Mouse (Mus musculus) limb, embryonic 13.5 days (tissue): Measurements from ENCODE around the gene Flrt3. TPM values are rescaled to one million over a fixed set of nuclear protein-coding genes. Genes with fewer than 3 reads are reported as not detected.

Experiments
- ATAC-seq: fragments of 200-750 bp; cut with Nextera tagmentation; 2 replicates; pipeline ENCODE4 v1.8.0; 2017; ENCODE audit warnings: low read depth, moderate number of reproducible peaks, moderate TSS enrichment; ENCODE audit not compliant: low FRiP score
- H3K27ac ChIP-seq: fragments of 300-500 bp; sonication (generic); 2 replicates; pipeline ENCODE4 v1.5.1; 2015; ENCODE audit warnings: inconsistent platforms, mild to moderate bottlenecking, moderate library complexity
- H3K27me3 ChIP-seq: fragments of 300-500 bp; sonication (generic); 2 replicates; pipeline ENCODE4 v1.6.1; 2015; ENCODE audit warnings: mild to moderate bottlenecking, inconsistent platforms
- H3K36me3 ChIP-seq: fragments of 300-500 bp; sonication (generic); 2 replicates; pipeline ENCODE4 v1.6.1; 2015; ENCODE audit warnings: inconsistent platforms, mild to moderate bottlenecking, moderate library complexity
- H3K4me1 ChIP-seq: fragments of 300-500 bp; sonication (generic); 2 replicates; pipeline ENCODE4 v1.6.1; 2015; ENCODE audit warnings: inconsistent platforms
- H3K4me2 ChIP-seq: fragments of 300-500 bp; sonication (generic); replicated peaks from 2 replicates; pipeline ENCODE4 v1.6.1; 2015; ENCODE audit warnings: inconsistent platforms, mild to moderate bottlenecking, moderate library complexity
- H3K4me3 ChIP-seq: fragments of 300-500 bp; sonication (generic); 2 replicates; pipeline ENCODE4 v1.5.1; 2015; ENCODE audit warnings: moderate library complexity, mild to moderate bottlenecking, inconsistent platforms
- H3K9ac ChIP-seq: fragments of 300-500 bp; sonication (generic); 2 replicates; pipeline ENCODE4 v1.6.1; 2015; ENCODE audit warnings: mild to moderate bottlenecking, inconsistent platforms
- H3K9me3 ChIP-seq: fragments of 300-500 bp; sonication (generic); 2 replicates; pipeline ENCODE4 v1.6.1; 2016; ENCODE audit warnings: inconsistent platforms
- WGBS: fragments of 180-500 bp; shearing (Covaris S2); methylation state at CpG from one replicate; pipeline ENCODE4 v1.1.7; 2015; 5-methylcytosine and 5-hydroxymethylcytosine counted together
- polyA plus RNA-seq: library from polyadenylated mRNA; unstranded; fragments of >200 nt; fragmentation: Nextera tagmentation; extraction: Ambion mirVana; gene quantifications from 2 replicates; pipeline ENCODE4 v1.2.1, GENCODE M21; 2015

Flrt3 gene
- polyA plus RNA-seq, 1 experiment from 2014 or later, result 55.5 TPM

DNA sequence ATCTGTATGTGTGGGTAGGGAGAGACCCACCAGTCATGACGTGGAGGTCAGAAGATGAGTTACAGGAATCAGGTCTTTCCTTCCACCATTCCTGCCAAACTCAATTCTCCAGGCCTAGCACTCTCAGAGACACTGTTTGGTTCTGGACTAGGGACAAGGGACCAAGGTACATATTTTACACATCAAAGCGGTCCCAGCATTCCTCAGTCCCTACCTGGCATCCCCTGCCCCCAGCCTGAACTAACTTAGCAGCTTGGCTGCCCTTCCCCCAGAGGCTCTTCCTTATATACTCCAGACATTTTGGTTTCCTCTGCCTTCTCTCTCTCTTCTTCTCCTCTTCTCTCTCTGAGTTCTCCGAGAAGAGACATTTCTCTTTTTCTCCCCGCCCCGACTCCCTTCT is 2.2 kb upstream of the Flrt3 start:
- no peak for ATAC-seq
- no peak overlapping the region for H3K27ac ChIP-seq
- H3K4me1 ChIP-seq, result peaks cover 10% of the 10 kb centered on the region; the same call in 1 of the 2 replicates
- 78% methylated on average over 5 of the region's 5 CpGs for WGBS
- no peak overlapping the region for H3K4me2 ChIP-seq
- H3K36me3 ChIP-seq, result no peaks in the 10 kb centered on the region
- H3K27me3 ChIP-seq, result no peaks in the 10 kb centered on the region
- no peaks in the 10 kb centered on the region for H3K9me3 ChIP-seq
- no peak overlapping the region for H3K9ac ChIP-seq
- H3K4me3 ChIP-seq, result no peak overlapping the region

DNA sequence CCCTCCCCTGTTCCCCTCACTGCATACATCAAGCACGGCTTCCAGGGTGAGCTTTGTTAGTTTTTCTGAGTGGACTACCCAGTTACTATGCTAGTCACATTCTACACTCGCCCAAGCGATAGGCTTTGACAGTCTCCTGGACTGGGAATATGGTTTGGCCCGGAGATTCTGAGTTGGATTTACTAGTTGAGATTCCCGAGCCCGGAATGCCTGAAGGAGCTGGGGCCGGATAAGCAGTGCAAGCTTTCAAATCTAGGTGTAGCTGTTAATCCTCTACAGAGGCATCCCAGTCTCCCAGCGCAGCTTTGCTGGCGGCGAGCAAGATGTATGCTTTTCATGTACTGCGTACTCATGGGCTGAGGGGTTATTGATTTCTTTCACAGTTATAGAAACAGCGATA is 812 bp downstream of the Flrt3 start:
- H3K4me2 ChIP-seq, result peak overlapping the region; percentile 64
- H3K27ac ChIP-seq, result peak overlapping the region; percentile 85
- no peaks in the 10 kb centered on the region for H3K36me3 ChIP-seq
- no peaks in the 10 kb centered on the region for H3K9me3 ChIP-seq
- no peaks in the 10 kb centered on the region for H3K27me3 ChIP-seq
- H3K4me3 ChIP-seq, result peak overlapping the region; percentile 66
- WGBS, result 1% methylated on average over 12 of the region's 12 CpGs
- peak overlapping the region; percentile 82 for H3K9ac ChIP-seq
- H3K4me1 ChIP-seq, result peaks cover 18% of the 10 kb centered on the region
- ATAC-seq, result no peak

DNA sequence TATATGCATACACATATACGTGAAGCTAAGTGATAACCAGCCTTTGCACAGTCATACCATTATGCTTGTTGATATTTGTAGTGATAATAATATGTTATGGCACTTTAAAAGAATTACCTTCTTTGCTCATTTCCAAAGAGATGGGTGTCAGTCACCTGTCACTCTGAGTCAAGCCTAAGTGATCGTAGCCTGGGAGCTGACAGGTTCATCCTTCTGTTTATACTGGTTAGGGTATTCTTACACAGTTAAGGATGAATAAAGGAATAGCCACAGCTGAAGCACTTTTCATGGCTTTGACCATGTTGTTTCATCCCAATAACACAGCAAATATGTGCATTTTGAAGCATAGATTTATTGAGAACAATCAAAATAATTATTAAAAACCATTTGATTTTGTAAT is 1.5 kb downstream of the Flrt3 start:
- H3K4me3 ChIP-seq, result peak overlapping the region; percentile 66
- H3K27ac ChIP-seq, result no peak overlapping the region
- H3K9ac ChIP-seq, result peak overlapping the region; percentile 82; the same call in 1 of the 2 replicates
- peak overlapping the region; percentile 64 for H3K4me2 ChIP-seq
- peaks cover 24% of the 10 kb centered on the region for H3K4me1 ChIP-seq
- ATAC-seq, result no peak
- H3K27me3 ChIP-seq, result no peaks in the 10 kb centered on the region
- no peaks in the 10 kb centered on the region for H3K9me3 ChIP-seq
- H3K36me3 ChIP-seq, result no peaks in the 10 kb centered on the region
- 35% methylated on average over 2 of the region's 2 CpGs for WGBS

DNA sequence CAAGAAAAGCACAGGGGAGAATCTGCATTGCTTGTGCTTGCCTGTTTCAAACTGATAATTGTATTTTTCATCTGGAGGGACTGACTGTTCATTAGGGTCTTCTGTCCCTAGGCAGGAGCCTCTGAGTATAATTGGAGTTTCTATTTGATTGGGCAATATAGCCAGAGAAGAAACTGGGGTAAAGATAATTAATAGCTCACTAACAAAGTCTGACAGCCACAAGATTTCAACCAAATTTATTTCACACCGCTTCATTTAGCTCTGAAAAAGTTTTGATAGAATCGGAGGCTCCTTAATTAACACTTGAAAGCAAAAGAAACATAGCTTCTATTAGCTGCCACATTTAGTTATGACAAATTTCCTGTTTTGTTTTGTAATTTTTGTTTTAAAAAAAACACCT is 2.2 kb downstream of the Flrt3 start:
- H3K4me2 ChIP-seq, result peak overlapping the region; percentile 66
- no peaks in the 10 kb centered on the region for H3K36me3 ChIP-seq
- peak overlapping the region; percentile 10; the same call in 1 of the 2 replicates for H3K27ac ChIP-seq
- H3K9me3 ChIP-seq, result no peaks in the 10 kb centered on the region
- peak overlapping the region; percentile 58 for H3K9ac ChIP-seq
- peaks cover 30% of the 10 kb centered on the region for H3K4me1 ChIP-seq
- ATAC-seq, result no peak
- WGBS, result 10% methylated on average over 2 of the region's 2 CpGs
- no peaks in the 10 kb centered on the region for H3K27me3 ChIP-seq
- peak overlapping the region; percentile 42 for H3K4me3 ChIP-seq

DNA sequence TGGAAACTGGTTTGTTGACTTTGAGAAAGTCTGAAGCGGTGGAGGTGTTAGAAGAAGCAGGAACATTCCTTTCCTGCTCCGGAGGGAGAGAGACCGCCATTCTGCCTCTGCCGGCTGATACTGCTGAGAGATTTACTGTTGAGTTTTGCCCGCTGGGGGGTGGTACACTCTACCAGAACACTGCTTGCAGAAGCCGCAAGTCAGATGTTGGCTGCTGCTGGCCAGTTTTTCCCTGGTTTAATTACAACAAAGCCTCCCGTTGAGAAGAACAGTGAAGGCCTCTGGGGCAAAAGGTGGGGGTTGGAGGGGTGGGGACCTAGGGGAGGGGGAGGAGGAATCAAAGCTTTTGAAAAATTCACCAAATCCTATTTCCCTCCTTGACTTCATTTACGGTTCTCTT is 3.0 kb downstream of the Flrt3 start:
- Histone ChIP-seq H3K9ac (peak overlapping the region; percentile 58; the same call in 1 of the 2 replicates), H3K27ac (no peak overlapping the region; the same call in 1 of the 2 replicates)
- peak; percentile 43 for ATAC-seq

DNA sequence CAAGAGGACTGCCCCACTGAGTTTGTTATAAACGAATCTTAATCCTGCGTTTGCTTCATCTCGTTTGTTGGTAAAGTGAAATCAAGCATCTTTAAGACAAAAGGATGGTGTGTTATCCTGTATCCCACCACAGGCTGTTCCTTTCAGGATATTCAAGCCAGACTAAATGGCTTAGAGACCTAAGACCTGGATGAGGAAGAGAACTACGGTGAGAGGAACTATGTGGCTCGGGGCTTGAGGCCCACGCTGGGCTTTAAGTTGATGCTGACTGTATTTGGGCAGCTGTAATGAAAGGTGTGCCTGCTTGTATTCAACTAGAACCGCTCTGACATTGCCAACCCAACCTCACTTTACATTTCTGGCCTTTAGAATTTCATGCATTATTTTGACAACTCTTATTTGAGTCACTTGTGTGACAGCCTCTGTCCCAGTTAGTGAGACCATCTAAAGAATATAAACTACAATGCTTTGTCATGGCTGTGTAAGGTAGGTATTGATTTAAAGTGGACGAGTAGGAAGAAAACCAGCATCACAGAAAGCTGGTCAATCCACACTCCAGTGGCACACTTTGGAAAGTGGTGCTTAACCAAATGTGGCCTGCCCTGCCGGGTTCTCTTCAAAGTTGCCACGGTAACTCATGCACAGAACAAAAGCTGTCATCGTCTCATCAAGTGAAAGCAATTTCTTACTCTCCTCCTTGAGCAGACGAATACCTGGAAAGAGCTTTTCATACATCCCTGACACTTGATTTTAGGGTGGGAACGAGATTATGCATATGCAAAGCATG is 3.8 kb downstream of the Flrt3 start:
- H3K4me2 ChIP-seq, result peak overlapping the region; percentile 66
- WGBS, result 29% methylated on average over 13 of the region's 13 CpGs
- H3K9me3 ChIP-seq, result no peaks in the 10 kb centered on the region
- H3K27me3 ChIP-seq, result no peaks in the 10 kb centered on the region
- peak overlapping the region; percentile 39 for H3K9ac ChIP-seq
- H3K36me3 ChIP-seq, result peaks cover 7% of the 10 kb centered on the region; the same call in 1 of the 2 replicates
- ATAC-seq, result no peak
- H3K4me1 ChIP-seq, result peaks cover 45% of the 10 kb centered on the region
- H3K4me3 ChIP-seq, result peak overlapping the region; percentile 42
- H3K27ac ChIP-seq, result peak overlapping the region; percentile 58; the same call in 1 of the 2 replicates

More for the DNA sequence above, 3.0 kb downstream of the Flrt3 start:
- Histone ChIP-seq H3K9me3 (no peaks in the 10 kb centered on the region), H3K4me3 (peak overlapping the region; percentile 42), H3K4me2 (peak overlapping the region; percentile 66), H3K36me3 (no peaks in the 10 kb centered on the region), H3K27me3 (no peaks in the 10 kb centered on the region), H3K4me1 (peaks cover 37% of the 10 kb centered on the region)
- under 1% methylated on average over 8 of the region's 8 CpGs for WGBS

DNA sequence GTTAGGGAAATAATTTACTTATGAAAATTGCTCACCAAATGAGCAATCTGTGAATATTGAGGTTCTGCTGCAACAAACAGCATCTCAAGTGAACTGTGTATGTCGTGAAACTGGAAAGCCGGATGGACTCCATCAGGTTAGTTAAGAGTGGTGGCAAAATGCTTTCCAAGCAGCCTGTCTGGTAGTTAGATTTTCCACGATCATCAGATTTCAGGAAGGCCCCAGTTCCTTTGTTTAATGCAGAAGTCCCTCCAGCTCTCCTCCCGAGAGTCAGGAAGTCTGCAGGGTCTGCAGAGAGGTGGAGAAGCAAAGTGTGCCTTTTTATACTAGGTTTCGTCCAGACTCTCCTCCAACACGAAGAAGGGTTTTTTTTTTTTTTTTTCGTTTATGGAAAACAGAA is 4.4 kb downstream of the Flrt3 start:
- Histone ChIP-seq H3K36me3 (peaks cover 7% of the 10 kb centered on the region; the same call in 1 of the 2 replicates), H3K27me3 (no peaks in the 10 kb centered on the region), H3K9ac (peak overlapping the region; percentile 39), H3K4me3 (peak overlapping the region; percentile 42), H3K9me3 (no peaks in the 10 kb centered on the region), H3K27ac (0 out of 2 replicates have a peak overlapping the region, but pooled peaks have one; percentile 58), H3K4me1 (peaks cover 45% of the 10 kb centered on the region), H3K4me2 (peak overlapping the region; percentile 66)
- 8% methylated on average over 7 of the region's 7 CpGs for WGBS
- ATAC-seq, result no peak

DNA sequence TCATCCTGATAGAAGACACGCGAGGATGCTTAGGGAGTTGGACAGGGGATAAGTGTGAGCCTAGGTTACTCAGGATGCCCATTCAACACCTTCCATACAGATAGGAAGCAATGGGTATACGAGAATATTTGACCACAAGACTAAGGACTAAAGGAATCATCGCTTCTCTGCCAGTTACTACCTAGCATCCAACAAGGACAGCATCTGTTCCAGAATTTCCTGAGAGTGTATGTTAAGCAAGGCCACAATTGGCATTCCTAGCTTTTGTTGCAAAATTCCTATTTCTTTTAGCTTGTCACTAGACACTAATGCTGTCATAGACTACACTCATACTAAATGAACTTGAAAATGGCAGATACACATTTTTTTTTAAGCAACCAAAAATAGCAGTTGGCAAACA is 6.9 kb downstream of the Flrt3 start:
- Histone ChIP-seq H3K27me3 (no peaks in the 10 kb centered on the region), H3K4me2 (no peak overlapping the region), H3K27ac (no peak overlapping the region), H3K9me3 (no peaks in the 10 kb centered on the region), H3K4me3 (no peak overlapping the region), H3K4me1 (peaks cover 45% of the 10 kb centered on the region), H3K36me3 (peaks cover 29% of the 10 kb centered on the region), H3K9ac (no peak overlapping the region)
- 92% methylated on average over 4 of the region's 4 CpGs for WGBS
- no peak for ATAC-seq

DNA sequence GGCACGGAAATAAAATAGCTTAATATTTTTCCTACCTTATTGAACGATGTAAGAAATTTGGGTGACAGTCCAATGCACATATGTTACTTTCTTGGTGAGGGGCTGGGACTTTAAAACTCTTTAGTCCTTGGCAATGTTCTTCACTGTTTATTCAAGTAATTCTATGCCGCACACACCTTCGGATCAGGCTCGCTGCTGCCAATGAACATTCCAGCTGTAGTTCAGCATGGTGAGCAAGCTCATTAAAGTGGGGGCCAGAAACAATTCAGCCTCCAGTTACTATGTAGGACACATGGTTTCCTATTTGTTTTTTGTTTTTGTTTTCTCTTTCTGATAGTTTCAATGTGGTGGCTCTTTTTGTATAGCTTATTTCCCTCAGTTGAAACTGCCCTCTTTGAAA is 8.6 kb downstream of the Flrt3 start:
- Histone ChIP-seq H3K4me3 (no peak overlapping the region), H3K27me3 (no peaks in the 10 kb centered on the region), H3K9me3 (no peaks in the 10 kb centered on the region), H3K36me3 (peaks cover 37% of the 10 kb centered on the region), H3K4me2 (no peak overlapping the region), H3K4me1 (peaks cover 43% of the 10 kb centered on the region), H3K9ac (no peak overlapping the region), H3K27ac (no peak overlapping the region)
- no peak for ATAC-seq
- WGBS, result 47% methylated on average over 5 of the region's 5 CpGs

DNA sequence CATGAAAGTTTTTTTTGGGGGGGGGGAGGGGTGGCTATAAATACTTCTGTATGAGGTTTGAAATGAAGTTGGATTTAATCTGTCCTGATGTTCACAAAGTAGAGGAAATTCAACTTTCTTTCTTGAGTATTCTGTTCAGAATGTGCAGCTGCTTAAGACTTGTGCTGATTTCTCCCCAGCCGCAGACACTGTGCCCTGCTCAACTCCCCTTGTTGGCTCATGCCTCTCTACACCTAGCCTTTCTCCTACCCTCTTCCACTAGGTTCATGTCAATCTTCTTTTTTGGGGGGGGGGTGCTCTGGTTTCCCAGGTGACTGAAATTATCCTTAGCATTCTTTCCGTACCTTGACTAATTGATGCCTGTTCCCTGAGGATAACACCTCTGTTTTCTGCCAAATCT is 17.3 kb downstream of the Flrt3 start:
- Histone ChIP-seq H3K27me3 (no peaks in the 10 kb centered on the region), H3K4me3 (no peak overlapping the region), H3K4me2 (no peak overlapping the region), H3K9ac (no peak overlapping the region), H3K36me3 (peaks cover 5% of the 10 kb centered on the region), H3K27ac (no peak overlapping the region), H3K9me3 (no peaks in the 10 kb centered on the region), H3K4me1 (peaks cover 11% of the 10 kb centered on the region; the same call in 1 of the 2 replicates)
- no peak for ATAC-seq
- 51% methylated on average over 2 of the region's 2 CpGs for WGBS

DNA sequence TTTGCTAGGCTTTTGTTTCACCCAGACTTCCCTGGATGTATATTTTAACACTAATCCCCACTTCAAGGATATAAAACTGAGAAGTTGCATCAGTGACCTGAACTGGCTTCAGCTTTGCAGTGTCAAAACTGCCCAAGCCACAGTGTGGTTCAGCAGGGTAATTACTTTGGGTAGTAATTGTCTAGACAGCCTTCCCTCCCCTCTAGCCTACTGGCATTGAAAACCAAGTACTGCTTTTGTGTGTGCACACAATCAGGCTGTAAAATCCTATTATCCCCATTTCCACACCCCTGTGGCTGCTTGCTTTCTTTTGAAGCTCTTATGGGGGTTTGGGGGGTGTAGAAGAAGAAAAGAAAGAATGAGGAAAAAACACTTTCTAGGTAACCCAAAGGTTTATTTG is 17.8 kb downstream of the Flrt3 start:
- peaks cover 11% of the 10 kb centered on the region; the same call in 1 of the 2 replicates for H3K4me1 ChIP-seq
- H3K36me3 ChIP-seq, result peaks cover 3% of the 10 kb centered on the region; the same call in 1 of the 2 replicates
- no peak for ATAC-seq
- H3K9ac ChIP-seq, result no peak overlapping the region
- H3K4me3 ChIP-seq, result no peak overlapping the region
- no peaks in the 10 kb centered on the region for H3K27me3 ChIP-seq
- H3K4me2 ChIP-seq, result no peak overlapping the region
- no peaks in the 10 kb centered on the region for H3K9me3 ChIP-seq
- H3K27ac ChIP-seq, result no peak overlapping the region

DNA sequence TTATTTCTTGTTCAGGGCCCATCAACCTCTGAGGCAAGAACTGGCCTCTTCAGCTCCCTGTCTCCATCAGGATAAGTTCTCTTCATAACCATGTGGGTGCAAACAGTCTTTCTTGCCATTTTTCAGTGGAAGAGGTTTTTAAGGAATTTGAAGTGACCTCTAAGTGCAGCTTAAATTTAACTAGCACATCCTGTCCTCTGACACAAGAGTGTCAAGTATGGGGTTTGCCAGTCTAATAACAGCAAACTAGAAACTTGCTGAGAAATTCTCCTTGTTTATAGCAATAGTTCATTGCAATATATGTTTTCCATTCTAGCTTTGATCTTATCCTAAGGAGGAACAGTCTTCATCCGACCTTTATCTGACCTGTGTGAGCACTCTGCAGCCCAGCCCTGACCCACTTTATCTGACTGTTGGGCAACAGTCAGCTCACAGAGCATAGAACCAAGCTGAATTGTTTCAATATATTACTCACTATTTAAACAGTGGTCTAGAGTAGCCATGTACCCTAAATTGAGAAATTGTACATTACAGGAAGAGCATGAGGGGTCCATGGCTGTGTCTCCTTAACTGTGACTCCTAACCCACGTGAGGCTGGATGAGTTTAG is 49.4 kb downstream of the Flrt3 start:
- H3K27me3 ChIP-seq, result no peaks in the 10 kb centered on the region
- H3K27ac ChIP-seq, result no peak overlapping the region
- no peaks in the 10 kb centered on the region for H3K4me1 ChIP-seq
- no peak overlapping the region for H3K9ac ChIP-seq
- ATAC-seq, result no peak
- H3K4me3 ChIP-seq, result no peak overlapping the region
- no peaks in the 10 kb centered on the region for H3K36me3 ChIP-seq
- no peaks in the 10 kb centered on the region for H3K9me3 ChIP-seq
- WGBS, result 77% methylated on average over 2 of the region's 2 CpGs
- H3K4me2 ChIP-seq, result no peak overlapping the region
